Mouse (Mus musculus): ENCODE measurements around the gene Rab2b.
"Not testable (repeated sequence)": the region's sequence is repeated elsewhere in the genome, so short reads cannot be mapped to it uniquely, and the experiment has no call there.

The Rab2b gene

GRCm38 (mm10) chr14:52278932-52279746, at the start of gene Rab2b, which contains the start of gene Tox4:
Gene Rab2b, minus strand, starts transcription at chr14:52279545.
Gene Tox4, plus strand, starts transcription at chr14:52279146.
- DNase-seq (ENCODE audit: low read depth, low spot score), result peak; percentile 98

- DNase-seq (ENCODE audit: low read depth, low spot score), result no peak
Measured at GRCm38 (mm10) chr14:52327910-52328812, 48.8 kb upstream of the Rab2b start, which contains the start of gene Sall2. Gene Sall2, minus strand, starts transcription at chr14:52328762.

- no peak for DNase-seq (ENCODE audit: low read depth, low spot score)
Measured at GRCm38 (mm10) chr14:52327375-52327901, 48.1 kb upstream of the Rab2b start.

GRCm38 (mm10) chr14:52325890-52326289, 46.5 kb upstream of the Rab2b start:
- no peak for DNase-seq (ENCODE audit: low read depth, low spot score)

GRCm38 (mm10) chr14:52319361-52319760, 40.0 kb upstream of the Rab2b start:
- DNase-seq (ENCODE audit: low read depth, low spot score), result no peak

- no peak for DNase-seq (ENCODE audit: low read depth, low spot score)
Measured at GRCm38 (mm10) chr14:52316441-52317225, 37.3 kb upstream of the Rab2b start.

- no peak for DNase-seq (ENCODE audit: low read depth, low spot score)
Measured at GRCm38 (mm10) chr14:52315792-52316440, 36.6 kb upstream of the Rab2b start.

GRCm38 (mm10) chr14:52315283-52315780, 36.0 kb upstream of the Rab2b start:
- DNase-seq (ENCODE audit: low read depth, low spot score), result no peak

- DNase-seq (ENCODE audit: low read depth, low spot score), result no peak
Measured at GRCm38 (mm10) chr14:52314808-52315150, 35.4 kb upstream of the Rab2b start.

- DNase-seq (ENCODE audit: low read depth, low spot score), result no peak
Measured at GRCm38 (mm10) chr14:52313931-52314807, 34.8 kb upstream of the Rab2b start.

- no peak for DNase-seq (ENCODE audit: low read depth, low spot score)
Measured at GRCm38 (mm10) chr14:52310906-52311305, 31.6 kb upstream of the Rab2b start.

- DNase-seq (ENCODE audit: low read depth, low spot score), result not testable (repeated sequence)
Measured at GRCm38 (mm10) chr14:52310343-52310742, 31.0 kb upstream of the Rab2b start.

GRCm38 (mm10) chr14:52306100-52306499, 26.8 kb upstream of the Rab2b start:
- no peak for DNase-seq (ENCODE audit: low read depth, low spot score)

GRCm38 (mm10) chr14:52304644-52305271, 25.4 kb upstream of the Rab2b start, which contains the start of gene Mettl3:
Gene Mettl3, minus strand, starts transcription at chr14:52305128.
- peak; percentile 91 for DNase-seq (ENCODE audit: low read depth, low spot score)

- DNase-seq (ENCODE audit: low read depth, low spot score), result not testable (repeated sequence)
Measured at GRCm38 (mm10) chr14:52303517-52303916, 24.2 kb upstream of the Rab2b start.

- no peak for DNase-seq (ENCODE audit: low read depth, low spot score)
Measured at GRCm38 (mm10) chr14:52295558-52296264, 16.4 kb upstream of the Rab2b start.

GRCm38 (mm10) chr14:52284191-52284590, 4.8 kb upstream of the Rab2b start:
- no peak for DNase-seq (ENCODE audit: low read depth, low spot score)

- DNase-seq (ENCODE audit: low read depth, low spot score), result peak; percentile 51
Measured at GRCm38 (mm10) chr14:52283629-52284028, 4.3 kb upstream of the Rab2b start.
